Mouse (Mus musculus) small intestine, adult 2 months (tissue): ENCODE data around the gene Gsdme. TPM values are rescaled to one million over a fixed set of nuclear protein-coding genes. Genes with fewer than 3 reads are reported as not detected.

ENCODE experiments used
- H3K27ac ChIP-seq: fragments of 200-500 bp; 2 replicates; pipeline ENCODE4 v1.5.1; 2012; ENCODE audit warnings: low read depth, low read length, control low read depth, inconsistent platforms; ENCODE audit not compliant: insufficient read depth
- H3K27me3 ChIP-seq: fragments of 200-500 bp; 2 replicates; pipeline ENCODE4 v1.6.1; 2012; ENCODE audit warnings: mild to moderate bottlenecking, moderate library complexity, low read length, inconsistent platforms; ENCODE audit not compliant: control insufficient read depth, insufficient read depth
- H3K36me3 ChIP-seq: fragments of 200-500 bp; 2 replicates; pipeline ENCODE4 v1.6.1; 2012; ENCODE audit warnings: mild to moderate bottlenecking, low read length, control low read depth, inconsistent platforms; ENCODE audit not compliant: control insufficient read depth, insufficient read depth
- H3K4me1 ChIP-seq: fragments of 200-500 bp; 2 replicates; pipeline ENCODE4 v1.6.1; 2012; ENCODE audit warnings: low read length, inconsistent platforms, mixed read lengths; ENCODE audit not compliant: control insufficient read depth, insufficient read depth, insufficient read length
- H3K4me3 ChIP-seq: fragments of 200-500 bp; 2 replicates; pipeline ENCODE4 v1.5.1; 2012; ENCODE audit warnings: low read depth, mild to moderate bottlenecking, control low read depth, inconsistent platforms, low read length, moderate library complexity
- CTCF ChIP-seq: fragments of 200-500 bp; IDR thresholded peaks from 2 replicates; pipeline ENCODE4 v1.5.1; 2012; ENCODE audit warnings: low read depth, mild to moderate bottlenecking, control low read depth, inconsistent platforms, low read length, moderate library complexity, mixed read lengths; ENCODE audit not compliant: insufficient replicate concordance, insufficient read length; ENCODE audit errors: extremely low read depth
- POLR2A ChIP-seq: fragments of 200-500 bp; IDR thresholded peaks from 2 replicates; pipeline ENCODE4 v1.6.1; 2012; ENCODE audit warnings: low read depth, mild to moderate bottlenecking, control low read depth, inconsistent platforms, low read length, moderate library complexity
- WGBS: fragments of 180-500 bp; shearing (Covaris S2); methylation state at CpG from one replicate; pipeline ENCODE4 v1.1.7; 2018; 5-methylcytosine and 5-hydroxymethylcytosine counted together
- polyA plus RNA-seq: library from polyadenylated mRNA; depleted of rRNA; stranded (reverse); fragments of >200 nt; gene quantifications from 2 replicates; pipeline ENCODE4 v1.2.3, GENCODE M21; 2012

Gene Gsdme
- polyA plus RNA-seq, 1 experiment, result 27.8 TPM

- H3K27ac ChIP-seq, result no peak overlapping the region
- H3K27me3 ChIP-seq, result no peaks in the 10 kb centered on the region
- 79% methylated on average over 5 of the region's 5 CpGs for WGBS
- no peaks in the 10 kb centered on the region; the same call in 1 of the 2 replicates for H3K36me3 ChIP-seq
- no peaks in the 10 kb centered on the region for H3K4me1 ChIP-seq
- TF ChIP-seq CTCF (no peak), POLR2A (no peak)
- H3K4me3 ChIP-seq, result no peak overlapping the region
These were observed 35.5 kb downstream of the Gsdme start for GRCm38 (mm10) chr6:50228180-50228579.

GRCm38 (mm10) chr6:50225232-50225631 lies 38.4 kb downstream of the Gsdme start:
- H3K4me1 ChIP-seq, result no peaks in the 10 kb centered on the region
- H3K27ac ChIP-seq, result no peak overlapping the region
- H3K4me3 ChIP-seq, result no peak overlapping the region
- no peaks in the 10 kb centered on the region; the same call in 1 of the 2 replicates for H3K36me3 ChIP-seq
- H3K27me3 ChIP-seq, result no peaks in the 10 kb centered on the region
- WGBS, result 69% methylated on average over 5 of the region's 5 CpGs
- TF ChIP-seq CTCF, result no peak
- TF ChIP-seq POLR2A, result no peak

- 89% methylated on average over 4 of the region's 4 CpGs for WGBS
- TF ChIP-seq POLR2A, result no peak
- no peak for TF ChIP-seq CTCF
These were observed 40.1 kb downstream of the Gsdme start for GRCm38 (mm10) chr6:50223606-50224005.

GRCm38 (mm10) chr6:50222986-50223385 lies 40.7 kb downstream of the Gsdme start:
- H3K27me3 ChIP-seq, result no peaks in the 10 kb centered on the region
- H3K4me3 ChIP-seq, result no peak overlapping the region
- H3K27ac ChIP-seq, result no peak overlapping the region
- WGBS, result 69% methylated on average over 5 of the region's 5 CpGs
- TF ChIP-seq POLR2A (no peak), CTCF (no peak)
- peaks cover 2% of the 10 kb centered on the region; the same call in 1 of the 2 replicates for H3K36me3 ChIP-seq
- no peaks in the 10 kb centered on the region for H3K4me1 ChIP-seq

More at GRCm38 (mm10) chr6:50223606-50224005, 40.1 kb downstream of the Gsdme start:
- H3K4me3 ChIP-seq, result no peak overlapping the region
- no peaks in the 10 kb centered on the region for H3K4me1 ChIP-seq
- H3K36me3 ChIP-seq, result peaks cover 2% of the 10 kb centered on the region; the same call in 1 of the 2 replicates
- H3K27me3 ChIP-seq, result no peaks in the 10 kb centered on the region
- no peak overlapping the region for H3K27ac ChIP-seq

- Histone ChIP-seq H3K4me3 (no peak overlapping the region), H3K27ac (no peak overlapping the region), H3K36me3 (peaks cover 2% of the 10 kb centered on the region; the same call in 1 of the 2 replicates), H3K27me3 (no peaks in the 10 kb centered on the region), H3K4me1 (no peaks in the 10 kb centered on the region)
- TF ChIP-seq POLR2A (no peak), CTCF (no peak)
- 87% methylated on average over 5 of the region's 5 CpGs for WGBS
These were observed 41.3 kb downstream of the Gsdme start for GRCm38 (mm10) chr6:50222351-50222750.

- Histone ChIP-seq H3K27me3 (no peaks in the 10 kb centered on the region), H3K36me3 (peaks cover 2% of the 10 kb centered on the region; the same call in 1 of the 2 replicates), H3K4me3 (no peak overlapping the region), H3K4me1 (no peaks in the 10 kb centered on the region), H3K27ac (no peak overlapping the region)
- 47% methylated on average over 6 of the region's 6 CpGs for WGBS
- TF ChIP-seq POLR2A (no peak), CTCF (peak; percentile 86; the same call in 1 of the 2 replicates)
These were observed 42.8 kb downstream of the Gsdme start for GRCm38 (mm10) chr6:50220863-50221262.

- no peaks in the 10 kb centered on the region for H3K4me1 ChIP-seq
- H3K4me3 ChIP-seq, result no peak overlapping the region
- TF ChIP-seq CTCF (no peak), POLR2A (no peak)
- no peaks in the 10 kb centered on the region for H3K27me3 ChIP-seq
- peaks cover 8% of the 10 kb centered on the region; the same call in 1 of the 2 replicates for H3K36me3 ChIP-seq
- 87% methylated on average over 6 of the region's 6 CpGs for whole genome bisulfite sequencing
- no peak overlapping the region for H3K27ac ChIP-seq
These were observed 44.6 kb downstream of the Gsdme start for GRCm38 (mm10) chr6:50219066-50219465.
